12 mouse cellular contexts compared by ENCODE assay signal in genomic region chr17:26549148-26549809, GRCm38 (mm10). TPM values are rescaled to one million over a fixed set of nuclear protein-coding genes. Genes with fewer than 3 reads are reported as not detected.
A peak's percentile ranks its signal among the peaks of the same experiment; 100 is the strongest.
DNase-seq lines count a peak whose midpoint lies in the region; ATAC-seq and TF ChIP-seq lines count a peak whose summit lies in the region.
"Had no signal": no experiment of that assay in that cellular context is flagged by ENCODE, and none has a peak within 500 bp of the region (broad histone marks: within the 10 kb centered on the region; RNA-seq: fewer than 3 reads in every experiment).

No protein-coding gene starts in this region.

- no peak overlapping the region for H3K27ac ChIP-seq in forebrain, postnatal 0 days (ENCODE audit: low read depth, low read length)
- no peak overlapping the region for H3K27ac ChIP-seq in forebrain, embryonic 12.5 days
- H3K27ac ChIP-seq in ES-Bruce4 (ENCODE audit: insufficient read depth, low read length): peak overlapping the region; percentile 98
- peak overlapping the region; percentile 19; the same call in 1 of the 2 replicates for H3K27ac ChIP-seq in intestine, embryonic 16.5 days (ENCODE audit: low read length)
- H3K27ac ChIP-seq in liver, postnatal 0 days (ENCODE audit: low read depth): no peak overlapping the region
- no peak overlapping the region for H3K27ac ChIP-seq in forebrain, embryonic 16.5 days (ENCODE audit: low read length)

- no peak overlapping the region for H3K4me2 ChIP-seq in forebrain, postnatal 0 days (ENCODE audit: low read depth)
- no peak overlapping the region for H3K4me2 ChIP-seq in forebrain, embryonic 12.5 days
- H3K4me2 ChIP-seq in intestine, embryonic 16.5 days (ENCODE audit: low read depth, low read length): 0 out of 2 replicates have a peak overlapping the region, but pooled peaks have one; percentile 30
- no peak overlapping the region for H3K4me2 ChIP-seq in liver, postnatal 0 days (ENCODE audit: low read depth, low read length)
- H3K4me2 ChIP-seq in forebrain, embryonic 16.5 days (ENCODE audit: low read length): no peak overlapping the region

- H3K4me1 ChIP-seq in forebrain, postnatal 0 days (ENCODE audit: insufficient read depth): no peaks in the 10 kb centered on the region
- no peaks in the 10 kb centered on the region for H3K4me1 ChIP-seq in forebrain, embryonic 12.5 days
- H3K4me1 ChIP-seq in ES-Bruce4 (ENCODE audit: control insufficient read depth, insufficient read depth, low read length): peaks cover 15% of the 10 kb centered on the region
- peaks cover 9% of the 10 kb centered on the region for H3K4me1 ChIP-seq in intestine, embryonic 16.5 days (ENCODE audit: control insufficient read depth, insufficient read depth, low read length)
- peaks cover 11% of the 10 kb centered on the region for H3K4me1 ChIP-seq in liver, postnatal 0 days (ENCODE audit: insufficient read depth)
- no peaks in the 10 kb centered on the region; the same call in 1 of the 2 replicates for H3K4me1 ChIP-seq in forebrain, embryonic 16.5 days (replicated peaks; ENCODE audit: control insufficient read depth, insufficient read depth, low read length)

- H3K4me3 ChIP-seq in forebrain, postnatal 0 days (ENCODE audit: low read depth, low read length): no peak overlapping the region
- no peak overlapping the region for H3K4me3 ChIP-seq in forebrain, embryonic 12.5 days (replicated peaks)
- H3K4me3 ChIP-seq in ES-Bruce4 (ENCODE audit: low read depth, low read length): peak overlapping the region; percentile 70
- no peak overlapping the region for H3K4me3 ChIP-seq in intestine, embryonic 16.5 days (ENCODE audit: low read length)
- H3K4me3 ChIP-seq in liver, postnatal 0 days (ENCODE audit: low read depth, low read length): no peak overlapping the region
- no peak overlapping the region for H3K4me3 ChIP-seq in forebrain, embryonic 16.5 days (replicated peaks; ENCODE audit: low read length)
- H3K4me3 ChIP-seq: erythroblast, embryonic 14.5 days; megakaryocyte, embryonic 14.5 days had no signal

- H3K9me3 ChIP-seq in forebrain, postnatal 0 days (ENCODE audit: low read length): no peaks in the 10 kb centered on the region
- H3K9me3 ChIP-seq in forebrain, embryonic 12.5 days: no peaks in the 10 kb centered on the region
- H3K9me3 ChIP-seq in ES-Bruce4 (replicated peaks; ENCODE audit: control insufficient read depth, insufficient read depth, low read length, poor library complexity, severe bottlenecking): no peaks in the 10 kb centered on the region
- H3K9me3 ChIP-seq in intestine, embryonic 16.5 days (ENCODE audit: control insufficient read depth, low read length): no peaks in the 10 kb centered on the region
- H3K9me3 ChIP-seq in liver, postnatal 0 days (ENCODE audit: low read length): no peaks in the 10 kb centered on the region
- H3K9me3 ChIP-seq in forebrain, embryonic 16.5 days (ENCODE audit: control insufficient read depth, low read length): no peaks in the 10 kb centered on the region

- H3K36me3 ChIP-seq in forebrain, postnatal 0 days (ENCODE audit: insufficient read depth): no peaks in the 10 kb centered on the region
- no peaks in the 10 kb centered on the region for H3K36me3 ChIP-seq in forebrain, embryonic 12.5 days (replicated peaks)
- no peaks in the 10 kb centered on the region for H3K36me3 ChIP-seq in ES-Bruce4 (ENCODE audit: control insufficient read depth, insufficient read depth, low read length, poor library complexity, severe bottlenecking)
- H3K36me3 ChIP-seq in intestine, embryonic 16.5 days (ENCODE audit: control insufficient read depth, insufficient read depth, low read length): no peaks in the 10 kb centered on the region
- H3K36me3 ChIP-seq in liver, postnatal 0 days (replicated peaks; ENCODE audit: insufficient read depth, low read length): no peaks in the 10 kb centered on the region
- H3K36me3 ChIP-seq in forebrain, embryonic 16.5 days (ENCODE audit: control insufficient read depth, insufficient read depth): no peaks in the 10 kb centered on the region

- 17% methylated on average over 12 of the region's 12 CpGs for WGBS in forebrain, postnatal 0 days
- WGBS in forebrain, embryonic 12.5 days: 14% methylated on average over 12 of the region's 12 CpGs
- 7% methylated on average over 12 of the region's 12 CpGs for WGBS in intestine, embryonic 16.5 days
- WGBS in liver, postnatal 0 days (ENCODE audit: insufficient replicate concordance): 32% methylated on average over 12 of the region's 12 CpGs
- 10% methylated on average over 12 of the region's 12 CpGs for WGBS in forebrain, embryonic 16.5 days

- H3K9ac ChIP-seq in forebrain, postnatal 0 days: no peak overlapping the region
- no peak overlapping the region for H3K9ac ChIP-seq in forebrain, embryonic 12.5 days
- H3K9ac ChIP-seq in ES-Bruce4 (ENCODE audit: low read depth, poor library complexity, severe bottlenecking): peak overlapping the region; percentile 13
- H3K9ac ChIP-seq in intestine, embryonic 16.5 days (ENCODE audit: low read depth, low read length): 0 out of 2 replicates have a peak overlapping the region, but pooled peaks have one; percentile 23
- H3K9ac ChIP-seq in liver, postnatal 0 days (replicated peaks): no peak overlapping the region
- H3K9ac ChIP-seq in forebrain, embryonic 16.5 days (replicated peaks; ENCODE audit: low read depth, low read length): no peak overlapping the region

- no peak for DNase-seq in forebrain, postnatal 0 days
- DNase-seq in liver, postnatal 0 days: no peak
- no peak for DNase-seq in thymus, adult 18-20 months
- DNase-seq in urinary bladder, postnatal 4 days (ENCODE audit: low spot score in 2 of 2): no peak
- DNase-seq: retina, postnatal 1 day had no signal

- TF ChIP-seq POLR2A in ES-Bruce4 (IDR thresholded peaks at IDR 0.05; ENCODE audit: insufficient read depth, low read length): peak; percentile 13

- ATAC-seq in forebrain, postnatal 0 days: peak; percentile 25; the same call in 1 of the 2 replicates
- no peak for ATAC-seq in forebrain, embryonic 12.5 days (ENCODE audit: low FRiP score)
- peak; percentile 90 for ATAC-seq in intestine, embryonic 16.5 days
- peak; percentile 35; the same call in 1 of the 2 replicates for ATAC-seq in liver, postnatal 0 days
- ATAC-seq in forebrain, embryonic 16.5 days: no peak

- H3K27me3 ChIP-seq in forebrain, postnatal 0 days (ENCODE audit: insufficient read depth, low read length): no peaks in the 10 kb centered on the region
- peaks cover 20% of the 10 kb centered on the region for H3K27me3 ChIP-seq in forebrain, embryonic 12.5 days
- H3K27me3 ChIP-seq in ES-Bruce4 (ENCODE audit: control insufficient read depth, insufficient read depth, low read length, poor library complexity, severe bottlenecking): no peaks in the 10 kb centered on the region
- H3K27me3 ChIP-seq in intestine, embryonic 16.5 days (replicated peaks; ENCODE audit: control insufficient read depth, insufficient read depth, low read length): no peaks in the 10 kb centered on the region
- H3K27me3 ChIP-seq in liver, postnatal 0 days (ENCODE audit: insufficient read depth, low read length): no peaks in the 10 kb centered on the region
- H3K27me3 ChIP-seq in forebrain, embryonic 16.5 days (replicated peaks; ENCODE audit: control insufficient read depth, insufficient read depth, low read length): no peaks in the 10 kb centered on the region
- H3K27me3 ChIP-seq: CH12.LX had no signal

- TF ChIP-seq CTCF in forebrain, postnatal 0 days (IDR thresholded peaks at IDR 0.05; ENCODE audit: low read depth): no peak
- no peak for TF ChIP-seq CTCF in ES-Bruce4 (IDR thresholded peaks at IDR 0.05; ENCODE audit: low read depth, low read length)
- TF ChIP-seq CTCF in liver, postnatal 0 days (IDR thresholded peaks at IDR 0.05; ENCODE audit: low read depth): no peak

- TF ChIP-seq EP300 in ES-Bruce4 (IDR thresholded peaks at IDR 0.05; ENCODE audit: insufficient read depth, low read depth, low read length): peak; percentile 100
- TF ChIP-seq EP300 in liver, postnatal 0 days (IDR thresholded peaks at IDR 0.05; ENCODE audit: low read depth): no peak

RNA-seq across cellular contexts. Expression of gene Ergic1, which starts 12.0 kb away (rescaled TPM):
- total RNA-seq in forebrain, postnatal 0 days (2014; rRNA removed): 137 and 186 TPM in 2 replicates
- 103 and 106 TPM in 2 replicates for polyA plus RNA-seq in forebrain, postnatal 0 days (2015; fragmentation: Nextera tagmentation; extraction: Ambion mirVana)
- 99.9 and 105 TPM in 2 replicates for polyA plus RNA-seq in forebrain, embryonic 12.5 days (2016; fragmentation: Nextera tagmentation; extraction: Ambion mirVana)
- polyA plus RNA-seq in ES-Bruce4 (2011; ENCODE audit: insufficient read depth, insufficient read length, low read depth, missing spikeins): 166 and 167 TPM in 2 replicates
- polyA plus RNA-seq in intestine, embryonic 16.5 days (2015; fragmentation: Nextera tagmentation; extraction: Ambion mirVana): 88.6 and 91.2 TPM in 2 replicates
- 34.4 and 35.0 TPM in 2 replicates for polyA plus RNA-seq in liver, postnatal 0 days (2015; fragmentation: Nextera tagmentation; extraction: Ambion mirVana)
- polyA plus RNA-seq in forebrain, embryonic 16.5 days (2015; fragmentation: Nextera tagmentation; extraction: Ambion mirVana): 102 and 113 TPM in 2 replicates

RNA-seq across cellular contexts. Expression of gene Dusp1, which starts 12.6 kb away (rescaled TPM):
- total RNA-seq in forebrain, postnatal 0 days (2014; rRNA removed): 32.7 and 41.0 TPM in 2 replicates
- 36.0 and 38.5 TPM in 2 replicates for polyA plus RNA-seq in forebrain, postnatal 0 days (2015; fragmentation: Nextera tagmentation; extraction: Ambion mirVana)
- 39.8 and 47.2 TPM in 2 replicates for polyA plus RNA-seq in forebrain, embryonic 12.5 days (2016; fragmentation: Nextera tagmentation; extraction: Ambion mirVana)
- polyA plus RNA-seq in ES-Bruce4 (2011; ENCODE audit: insufficient read depth, insufficient read length, low read depth, missing spikeins): 58.4 and 64.9 TPM in 2 replicates
- 12.2 and 14.4 TPM in 2 replicates for polyA plus RNA-seq in intestine, embryonic 16.5 days (2015; fragmentation: Nextera tagmentation; extraction: Ambion mirVana)
- 13.4 and 14.2 TPM in 2 replicates for polyA plus RNA-seq in liver, postnatal 0 days (2015; fragmentation: Nextera tagmentation; extraction: Ambion mirVana)
- 44.1 and 47.8 TPM in 2 replicates for polyA plus RNA-seq in forebrain, embryonic 16.5 days (2015; fragmentation: Nextera tagmentation; extraction: Ambion mirVana)

Comparison
In these comparisons a context has a peak if more than half of its experiments do, and no peak if none do; other contexts are left out.
1. ATAC-seq: peak in forebrain, postnatal 0 days (single experiment), intestine, embryonic 16.5 days (single experiment) and liver, postnatal 0 days (single experiment); none in forebrain, embryonic 12.5 days (single experiment) and forebrain, embryonic 16.5 days (single experiment).
2. H3K27ac ChIP-seq: peak in ES-Bruce4 (single experiment) and intestine, embryonic 16.5 days (single experiment); none in forebrain, postnatal 0 days (single experiment), forebrain, embryonic 12.5 days (single experiment), liver, postnatal 0 days (single experiment) and forebrain, embryonic 16.5 days (single experiment).
3. H3K9ac ChIP-seq: peak in ES-Bruce4 (single experiment) and intestine, embryonic 16.5 days (single experiment); none in forebrain, postnatal 0 days (single experiment), forebrain, embryonic 12.5 days (single experiment), liver, postnatal 0 days (single experiment) and forebrain, embryonic 16.5 days (single experiment).